Mouse (Mus musculus) MEL (cell line): ENCODE results near the gene Sergef.

Source experiments
- BHLHE40 ChIP-seq: IDR thresholded peaks from 2 replicates; pipeline ENCODE4 v1.6.1; 2012; ENCODE audit warnings: low read depth, mild to moderate bottlenecking, inconsistent platforms, low read length, improper control_type of control experiment, borderline replicate concordance
- CHD2 ChIP-seq: IDR thresholded peaks from 2 replicates; pipeline ENCODE4 v1.6.1; 2011; ENCODE audit warnings: low read length, improper control_type of control experiment
- CTCF ChIP-seq, 3 experiments: IDR thresholded peaks in 2 of 3; conservative IDR thresholded peaks in 1 of 3; 2 replicates each; pipeline ENCODE4 v1.5.1; 2011 to 2012; ENCODE audit warnings: low read length in 3 of 3, low read depth in 2 of 3, mild to moderate bottlenecking in 2 of 3, improper control_type of control experiment in 1 of 3, inconsistent platforms in 1 of 3, mixed read lengths in 1 of 3, moderate library complexity in 1 of 3; ENCODE audit not compliant: control insufficient read depth in 1 of 3, insufficient read depth in 1 of 3, poor library complexity in 1 of 3, severe bottlenecking in 1 of 3
- EP300 ChIP-seq, 2 experiments: IDR thresholded peaks; 2 replicates each; pipeline ENCODE4 v1.6.1; 2011; ENCODE audit warnings: improper control_type of control experiment in 2 of 2, low read length in 2 of 2, low read depth in 1 of 2, mild to moderate bottlenecking in 1 of 2
- GATA1 ChIP-seq: IDR thresholded peaks from 2 replicates; pipeline ENCODE4 v1.6.1; 2011; ENCODE audit warnings: low read depth, low read length, improper control_type of control experiment
- KAT2A ChIP-seq: conservative IDR thresholded peaks from 2 replicates; pipeline ENCODE4 v1.6.1; 2012; ENCODE audit warnings: low read depth, low read length, improper control_type of control experiment, inconsistent platforms
- MAZ ChIP-seq: IDR thresholded peaks from 2 replicates; pipeline ENCODE4 v1.6.1; 2012; ENCODE audit warnings: low read depth, mild to moderate bottlenecking, inconsistent platforms, low read length, improper control_type of control experiment
- MEF2A ChIP-seq: IDR thresholded peaks from 2 replicates; pipeline ENCODE4 v1.6.1; 2014; ENCODE audit warnings: low read depth, mild to moderate bottlenecking, inconsistent platforms, low read length, improper control_type of control experiment; ENCODE audit not compliant: poor library complexity, insufficient replicate concordance, severe bottlenecking; ENCODE audit errors: extremely low read depth
- POLR2A ChIP-seq, 2 experiments: IDR thresholded peaks; 2 replicates each; pipeline ENCODE4 v1.6.1; 2011 to 2012; ENCODE audit warnings: low read length in 2 of 2, mild to moderate bottlenecking in 2 of 2, control low read depth in 1 of 2, improper control_type of control experiment in 1 of 2, low read depth in 1 of 2, moderate library complexity in 1 of 2; ENCODE audit not compliant: control insufficient read depth in 1 of 2, insufficient read depth in 1 of 2, poor library complexity in 1 of 2
- POLR2AphosphoS2 ChIP-seq: IDR thresholded peaks from 2 replicates; pipeline ENCODE4 v1.6.1; 2011; ENCODE audit warnings: low read length, improper control_type of control experiment
- RAD21 ChIP-seq: IDR thresholded peaks from 2 replicates; pipeline ENCODE4 v1.6.1; 2011; ENCODE audit warnings: mild to moderate bottlenecking, low read depth, low read length, improper control_type of control experiment
- TCF12 ChIP-seq: IDR thresholded peaks from 2 replicates; pipeline ENCODE4 v1.6.1; 2014; ENCODE audit warnings: low read depth, mild to moderate bottlenecking, inconsistent platforms, low read length, improper control_type of control experiment, moderate library complexity
- ZKSCAN1 ChIP-seq: IDR thresholded peaks from 2 replicates; pipeline ENCODE4 v1.6.1; 2012; ENCODE audit warnings: low read depth, mild to moderate bottlenecking, inconsistent platforms, low read length, improper control_type of control experiment, moderate library complexity
- ZNF384 ChIP-seq: IDR thresholded peaks from 2 replicates; pipeline ENCODE4 v1.6.1; 2012; ENCODE audit warnings: low read depth, mild to moderate bottlenecking, inconsistent platforms, low read length, improper control_type of control experiment

GRCm38 (mm10) chr7:46397732-46398333, 241.8 kb downstream of the Sergef start:
- TF ChIP-seq POLR2A (IDR thresholded peaks at IDR 0.05; ENCODE audit: control insufficient read depth in 1 of 2, insufficient read depth in 1 of 2, low read depth in 1 of 2, low read length in 2 of 2, poor library complexity in 1 of 2) (no peak), CTCF (IDR thresholded peaks at IDR 0.05 in 2 of 3, conservative IDR thresholded peaks at IDR 0.05 in 1 of 3; ENCODE audit: control insufficient read depth in 1 of 3, insufficient read depth in 1 of 3, low read depth in 2 of 3, low read length in 3 of 3, poor library complexity in 1 of 3, severe bottlenecking in 1 of 3) (no peak), MAZ (no peak), MEF2A (no peak), KAT2A (no peak), TCF12 (no peak), POLR2AphosphoS2 (no peak), RAD21 (no peak), ZNF384 (no peak), CHD2 (no peak), GATA1 (no peak), EP300 (IDR thresholded peaks at IDR 0.05; ENCODE audit: low read depth in 1 of 2, low read length in 2 of 2) (no peak), ZKSCAN1 (no peak), BHLHE40 (no peak)
